Mouse (Mus musculus) Muller cell, postnatal 12 days (primary cell): ENCODE data around the gene Camp.

Experiments
- DNase-seq: peaks from one replicate; pipeline ENCODE4 v3.0.0-alpha.2; 2015; ENCODE audit errors: inconsistent ontology term

Camp gene

GRCm38 (mm10) chr9:109849312-109849758, at the start of gene Camp:
TSS of gene Camp (minus strand) at chr9:109849617.
- DNase-seq: peak; percentile 10

GRCm38 (mm10) chr9:109898027-109898426, 48.6 kb upstream of the Camp start:
- no peak for DNase-seq

GRCm38 (mm10) chr9:109896253-109897150, 47.1 kb upstream of the Camp start:
- no peak for DNase-seq

- DNase-seq: peak; percentile 60
Observed at GRCm38 (mm10) chr9:109895593-109895992, 46.2 kb upstream of the Camp start.

- DNase-seq: peak; percentile 76
Observed at GRCm38 (mm10) chr9:109894413-109895090, 45.1 kb upstream of the Camp start.

- peak; percentile 44 for DNase-seq
Observed at GRCm38 (mm10) chr9:109892651-109893250, 43.3 kb upstream of the Camp start.

GRCm38 (mm10) chr9:109891501-109891900, 42.1 kb upstream of the Camp start:
- no peak for DNase-seq

GRCm38 (mm10) chr9:109887321-109887720, 37.9 kb upstream of the Camp start:
- no peak for DNase-seq

- DNase-seq: no peak
Observed at GRCm38 (mm10) chr9:109886259-109886658, 36.8 kb upstream of the Camp start.

GRCm38 (mm10) chr9:109879305-109879704, 29.9 kb upstream of the Camp start:
- no peak for DNase-seq

- no peak for DNase-seq
Observed at GRCm38 (mm10) chr9:109877666-109878065, 28.2 kb upstream of the Camp start.

- DNase-seq: peak; percentile 50
Observed at GRCm38 (mm10) chr9:109876756-109877155, 27.3 kb upstream of the Camp start.

GRCm38 (mm10) chr9:109875695-109876601, 26.5 kb upstream of the Camp start:
- DNase-seq: peak; percentile 52

GRCm38 (mm10) chr9:109874797-109875691, 25.6 kb upstream of the Camp start, which contains the start of gene Cdc25a:
TSS of gene Cdc25a (plus strand) at chr9:109875579.
- peak; percentile 99 for DNase-seq

GRCm38 (mm10) chr9:109870983-109871572, 21.7 kb upstream of the Camp start:
- DNase-seq: no peak

- no peak for DNase-seq
Observed at GRCm38 (mm10) chr9:109866218-109866617, 16.8 kb upstream of the Camp start.

- peak; percentile 16 for DNase-seq
Observed at GRCm38 (mm10) chr9:109863085-109863484, 13.7 kb upstream of the Camp start.

- DNase-seq: peak; percentile 74
Observed at GRCm38 (mm10) chr9:109862397-109863044, 13.1 kb upstream of the Camp start.

- DNase-seq: no peak
Observed at GRCm38 (mm10) chr9:109855947-109856346, 6.5 kb upstream of the Camp start.
